Mouse (Mus musculus): ENCODE measurements around the gene Lrrc8d. TPM values are rescaled to one million over a fixed set of nuclear protein-coding genes. Genes with fewer than 3 reads are reported as not detected.

The Lrrc8d gene
- polyA plus RNA-seq, 1 experiment, result 5.7 TPM

DNA sequence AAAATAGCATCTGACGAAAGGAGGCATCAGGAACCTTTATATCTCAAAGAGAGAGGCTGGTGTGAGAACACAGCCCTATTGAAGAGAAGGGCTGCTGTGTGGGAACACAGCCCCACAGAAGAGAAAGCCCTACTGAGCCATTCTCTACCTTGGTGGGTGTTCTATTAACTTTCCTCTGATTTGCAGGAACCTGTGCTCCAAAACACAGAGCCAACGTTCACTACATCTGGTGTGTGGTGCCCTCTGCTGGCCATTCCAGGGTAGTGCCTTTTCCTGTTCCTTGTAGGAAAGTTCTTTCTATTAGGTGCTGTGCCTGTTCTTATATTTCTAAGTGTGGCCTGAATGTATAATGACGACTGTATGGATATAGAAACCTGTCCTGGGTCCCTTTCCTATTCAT, 168.8 kb downstream of the Lrrc8d start:
- Histone ChIP-seq H3K27me3 (ENCODE audit: control insufficient read depth, insufficient read depth, low read length) (no peaks in the 10 kb centered on the region), H3K4me1 (replicated peaks; ENCODE audit: control insufficient read depth, insufficient read depth, low read length) (peaks cover 3% of the 10 kb centered on the region; the same call in 1 of the 2 replicates), H3K4me3 (ENCODE audit: control insufficient read depth, insufficient read depth, low read length) (no peak overlapping the region), H3K27ac (ENCODE audit: control insufficient read depth, insufficient read depth, low read length) (no peak overlapping the region), H3K36me3 (ENCODE audit: control insufficient read depth, insufficient read depth, low read length) (no peaks in the 10 kb centered on the region)
- 32% methylated on average over 3 of the region's 3 CpGs for WGBS
- peak; percentile 83 for DNase-seq
- TF ChIP-seq CTCF (IDR thresholded peaks at IDR 0.05; ENCODE audit: borderline replicate concordance, control insufficient read depth, extremely low read depth, insufficient read depth, low read length, poor library complexity) (no peak), POLR2A (IDR thresholded peaks at IDR 0.05; ENCODE audit: control insufficient read depth, extremely low read depth, insufficient read depth, low read length, poor library complexity) (no peak)

DNA sequence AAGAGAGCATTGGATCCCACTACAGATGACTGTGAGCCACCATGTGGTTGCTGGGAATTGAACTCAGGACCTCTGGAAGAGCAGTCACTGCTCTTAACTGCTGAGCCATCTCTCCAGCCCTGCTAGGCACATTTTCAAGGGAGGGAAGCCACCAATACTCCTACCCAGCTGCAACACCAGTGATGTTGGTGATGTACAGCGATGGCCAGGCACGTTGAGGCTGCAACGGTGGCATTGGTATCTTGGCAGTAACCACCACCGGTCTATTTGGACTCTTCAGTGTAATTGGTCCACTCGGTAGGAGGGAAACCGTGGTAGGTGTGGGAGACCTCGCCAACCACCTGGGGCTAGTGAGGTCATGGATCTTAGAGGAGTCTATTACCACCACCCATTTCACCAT, 170.0 kb downstream of the Lrrc8d start:
- H3K36me3 ChIP-seq (ENCODE audit: control insufficient read depth, insufficient read depth, low read length), result no peaks in the 10 kb centered on the region
- no peaks in the 10 kb centered on the region for H3K27me3 ChIP-seq (ENCODE audit: control insufficient read depth, insufficient read depth, low read length)
- H3K27ac ChIP-seq (ENCODE audit: control insufficient read depth, insufficient read depth, low read length), result no peak overlapping the region
- no peak for DNase-seq
- no peak for TF ChIP-seq CTCF (IDR thresholded peaks at IDR 0.05; ENCODE audit: borderline replicate concordance, control insufficient read depth, extremely low read depth, insufficient read depth, low read length, poor library complexity)
- no peak overlapping the region for H3K4me3 ChIP-seq (ENCODE audit: control insufficient read depth, insufficient read depth, low read length)
- 91% methylated on average over 7 of the region's 7 CpGs for WGBS
- peaks cover 3% of the 10 kb centered on the region; the same call in 1 of the 2 replicates for H3K4me1 ChIP-seq (replicated peaks; ENCODE audit: control insufficient read depth, insufficient read depth, low read length)

DNA sequence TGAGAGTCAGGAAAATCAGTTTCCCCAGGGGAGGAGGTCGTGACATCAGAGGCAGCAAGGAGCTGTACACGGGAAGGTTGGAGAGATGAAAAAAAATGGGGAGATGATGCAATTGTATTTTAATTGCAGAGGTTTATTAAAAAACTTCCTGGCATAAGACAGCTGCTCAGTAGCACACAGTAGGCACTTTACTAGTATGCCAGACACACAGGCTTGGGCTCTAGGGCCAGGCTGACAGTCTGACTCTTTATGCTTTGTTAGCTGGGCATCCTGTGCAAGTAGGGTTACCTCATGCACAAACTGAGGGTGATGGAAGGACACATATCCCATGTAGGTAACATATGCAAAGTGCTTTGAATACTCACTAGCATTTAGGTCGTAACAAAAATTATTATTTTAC, 171.4 kb downstream of the Lrrc8d start:
- Histone ChIP-seq H3K4me1 (replicated peaks; ENCODE audit: control insufficient read depth, insufficient read depth, low read length) (peaks cover 7% of the 10 kb centered on the region), H3K4me3 (ENCODE audit: control insufficient read depth, insufficient read depth, low read length) (no peak overlapping the region)

DNA sequence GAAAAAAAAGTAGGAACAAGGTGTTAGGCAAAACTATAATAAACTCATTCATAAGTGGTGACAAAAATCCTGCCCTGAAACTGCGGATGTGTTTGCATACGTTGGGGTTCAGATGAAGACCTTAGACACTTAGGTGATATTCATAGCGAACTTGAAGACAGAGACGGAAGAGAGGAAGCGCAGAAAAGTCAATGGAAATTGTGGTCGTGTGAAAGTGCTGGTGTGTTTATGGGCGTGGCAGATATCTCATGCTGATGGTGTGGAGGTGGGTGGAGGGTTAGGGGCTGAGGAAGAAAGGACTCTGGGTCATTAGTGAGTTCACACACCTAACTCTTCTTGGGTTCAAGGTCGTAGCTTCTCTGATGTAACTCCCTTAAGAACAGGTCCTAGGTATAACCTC, 172.4 kb downstream of the Lrrc8d start:
- H3K27ac ChIP-seq (ENCODE audit: control insufficient read depth, insufficient read depth, low read length), result no peak overlapping the region
- no peak for TF ChIP-seq POLR2A (IDR thresholded peaks at IDR 0.05; ENCODE audit: control insufficient read depth, extremely low read depth, insufficient read depth, low read length, poor library complexity)
- TF ChIP-seq CTCF (IDR thresholded peaks at IDR 0.05; ENCODE audit: borderline replicate concordance, control insufficient read depth, extremely low read depth, insufficient read depth, low read length, poor library complexity), result no peak
- H3K4me1 ChIP-seq (replicated peaks; ENCODE audit: control insufficient read depth, insufficient read depth, low read length), result peaks cover 8% of the 10 kb centered on the region
- no peak for DNase-seq
- no peak overlapping the region for H3K4me3 ChIP-seq (ENCODE audit: control insufficient read depth, insufficient read depth, low read length)
- no peaks in the 10 kb centered on the region for H3K36me3 ChIP-seq (ENCODE audit: control insufficient read depth, insufficient read depth, low read length)
- 81% methylated on average over 8 of the region's 8 CpGs for WGBS
- no peaks in the 10 kb centered on the region for H3K27me3 ChIP-seq (ENCODE audit: control insufficient read depth, insufficient read depth, low read length)

More for the DNA sequence above, 171.4 kb downstream of the Lrrc8d start:
- no peaks in the 10 kb centered on the region for H3K27me3 ChIP-seq (ENCODE audit: control insufficient read depth, insufficient read depth, low read length)
- H3K36me3 ChIP-seq (ENCODE audit: control insufficient read depth, insufficient read depth, low read length), result no peaks in the 10 kb centered on the region
- no peak overlapping the region for H3K27ac ChIP-seq (ENCODE audit: control insufficient read depth, insufficient read depth, low read length)
- WGBS, result 92% methylated on average over 3 of the region's 3 CpGs
- no peak for TF ChIP-seq POLR2A (IDR thresholded peaks at IDR 0.05; ENCODE audit: control insufficient read depth, extremely low read depth, insufficient read depth, low read length, poor library complexity)
- no peak for TF ChIP-seq CTCF (IDR thresholded peaks at IDR 0.05; ENCODE audit: borderline replicate concordance, control insufficient read depth, extremely low read depth, insufficient read depth, low read length, poor library complexity)
- no peak for DNase-seq

DNA sequence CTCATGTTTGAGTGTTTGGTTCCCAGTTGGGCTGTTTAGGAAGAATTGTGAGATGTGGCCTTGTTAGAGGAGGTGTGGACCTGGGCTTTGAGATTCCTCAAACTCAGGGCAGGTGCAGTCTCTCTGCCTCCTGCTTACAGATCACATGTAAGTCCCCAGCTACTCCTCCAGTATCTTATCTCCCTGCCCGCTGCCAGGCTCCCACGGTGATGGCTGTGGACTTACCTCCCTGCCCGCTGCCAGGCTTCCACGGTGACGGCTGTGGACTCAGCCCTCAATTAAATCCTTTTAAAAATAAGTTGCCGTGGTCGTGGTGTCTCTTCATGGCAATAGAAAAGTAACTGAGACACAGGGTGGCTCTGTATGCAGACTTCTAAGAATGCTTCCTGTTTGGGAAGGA, 173.1 kb downstream of the Lrrc8d start:
- no peak overlapping the region for H3K4me3 ChIP-seq (ENCODE audit: control insufficient read depth, insufficient read depth, low read length)
- DNase-seq, result no peak
- WGBS, result 51% methylated on average over 7 of the region's 7 CpGs
- TF ChIP-seq POLR2A (IDR thresholded peaks at IDR 0.05; ENCODE audit: control insufficient read depth, extremely low read depth, insufficient read depth, low read length, poor library complexity) (no peak), CTCF (IDR thresholded peaks at IDR 0.05; ENCODE audit: borderline replicate concordance, control insufficient read depth, extremely low read depth, insufficient read depth, low read length, poor library complexity) (no peak)
- H3K27ac ChIP-seq (ENCODE audit: control insufficient read depth, insufficient read depth, low read length), result no peak overlapping the region
- peaks cover 8% of the 10 kb centered on the region for H3K4me1 ChIP-seq (replicated peaks; ENCODE audit: control insufficient read depth, insufficient read depth, low read length)
- no peaks in the 10 kb centered on the region for H3K36me3 ChIP-seq (ENCODE audit: control insufficient read depth, insufficient read depth, low read length)
- no peaks in the 10 kb centered on the region for H3K27me3 ChIP-seq (ENCODE audit: control insufficient read depth, insufficient read depth, low read length)

DNA sequence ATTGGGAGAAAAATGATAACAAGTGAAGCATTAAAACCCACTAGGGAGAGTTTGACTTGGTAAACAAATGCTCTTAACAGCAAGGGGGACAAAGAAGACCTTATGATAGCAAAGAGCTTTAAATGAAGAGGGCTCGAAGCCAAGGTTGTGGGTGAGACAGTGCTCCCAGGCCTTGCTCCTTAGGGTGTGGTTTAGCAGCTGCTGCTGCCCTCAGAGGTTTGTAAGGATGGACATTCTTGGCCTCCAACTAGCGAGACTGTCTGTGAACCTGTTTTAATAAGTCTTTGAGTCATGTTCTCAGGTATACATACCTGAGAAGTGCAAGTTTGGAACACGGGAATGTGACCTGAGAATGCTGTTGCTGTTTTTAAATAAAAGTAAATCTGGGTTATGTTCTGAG, 174.0 kb downstream of the Lrrc8d start:
- H3K27me3 ChIP-seq (ENCODE audit: control insufficient read depth, insufficient read depth, low read length), result no peaks in the 10 kb centered on the region
- H3K4me1 ChIP-seq (replicated peaks; ENCODE audit: control insufficient read depth, insufficient read depth, low read length), result peaks cover 8% of the 10 kb centered on the region
- no peak overlapping the region for H3K4me3 ChIP-seq (ENCODE audit: control insufficient read depth, insufficient read depth, low read length)
- TF ChIP-seq CTCF (IDR thresholded peaks at IDR 0.05; ENCODE audit: borderline replicate concordance, control insufficient read depth, extremely low read depth, insufficient read depth, low read length, poor library complexity) (no peak), POLR2A (IDR thresholded peaks at IDR 0.05; ENCODE audit: control insufficient read depth, extremely low read depth, insufficient read depth, low read length, poor library complexity) (no peak)
- no peak overlapping the region for H3K27ac ChIP-seq (ENCODE audit: control insufficient read depth, insufficient read depth, low read length)
- H3K36me3 ChIP-seq (ENCODE audit: control insufficient read depth, insufficient read depth, low read length), result no peaks in the 10 kb centered on the region
- WGBS, result 80% methylated on average over 3 of the region's 3 CpGs
- DNase-seq, result no peak

DNA sequence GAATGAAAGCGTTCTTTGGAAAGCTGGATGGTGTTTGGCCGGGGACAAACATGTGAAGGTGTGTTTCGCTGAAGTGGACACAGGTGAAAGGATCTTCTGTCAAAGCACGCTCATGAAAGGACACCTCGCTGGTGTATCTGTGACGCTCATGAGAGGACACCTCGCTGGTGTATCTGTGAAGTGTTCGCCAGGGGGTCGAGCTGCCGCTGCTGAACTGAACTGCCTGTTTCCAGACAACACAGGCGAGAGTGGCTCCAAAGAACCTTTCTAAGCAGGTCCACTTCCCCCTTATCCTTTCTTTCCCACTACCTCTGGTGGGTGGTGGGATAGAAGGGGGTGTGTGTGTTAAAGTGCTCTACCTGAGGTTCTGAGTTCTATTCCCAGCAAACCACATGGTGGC, 174.7 kb downstream of the Lrrc8d start:
- no peaks in the 10 kb centered on the region for H3K27me3 ChIP-seq (ENCODE audit: control insufficient read depth, insufficient read depth, low read length)
- WGBS, result 96% methylated on average over 11 of the region's 11 CpGs
- peaks cover 8% of the 10 kb centered on the region for H3K4me1 ChIP-seq (replicated peaks; ENCODE audit: control insufficient read depth, insufficient read depth, low read length)
- no peak overlapping the region for H3K27ac ChIP-seq (ENCODE audit: control insufficient read depth, insufficient read depth, low read length)
- DNase-seq, result no peak
- no peaks in the 10 kb centered on the region for H3K36me3 ChIP-seq (ENCODE audit: control insufficient read depth, insufficient read depth, low read length)
- H3K4me3 ChIP-seq (ENCODE audit: control insufficient read depth, insufficient read depth, low read length), result no peak overlapping the region
- TF ChIP-seq CTCF (IDR thresholded peaks at IDR 0.05; ENCODE audit: borderline replicate concordance, control insufficient read depth, extremely low read depth, insufficient read depth, low read length, poor library complexity) (no peak), POLR2A (IDR thresholded peaks at IDR 0.05; ENCODE audit: control insufficient read depth, extremely low read depth, insufficient read depth, low read length, poor library complexity) (no peak)

Measured in thymus, adult 2 months (tissue).